Mouse (Mus musculus): ENCODE data around the gene Krt25. TPM values are rescaled to one million over a fixed set of nuclear protein-coding genes. Genes with fewer than 3 reads are reported as not detected.

Gene Krt25
- total RNA-seq (2023) = not detected

DNA sequence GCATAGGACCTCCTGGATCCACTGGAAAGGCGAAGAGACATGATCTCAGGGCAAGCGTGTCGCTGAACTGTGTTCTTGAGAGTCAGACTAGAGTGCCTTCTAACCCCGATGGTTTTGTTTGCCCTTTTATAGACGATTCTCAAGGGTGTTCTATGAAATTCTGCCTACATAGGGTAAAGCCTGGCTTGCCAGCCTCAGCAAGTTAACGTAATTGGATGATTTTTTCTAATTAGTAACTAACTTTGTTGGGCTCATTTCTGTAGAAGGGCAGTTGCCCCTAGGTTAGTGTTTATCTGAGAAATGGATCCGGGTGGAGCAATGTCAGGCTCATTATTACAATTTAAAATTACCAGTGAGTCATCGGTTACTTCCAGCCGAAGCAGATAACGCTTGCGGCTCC lies at the start of gene Krt25:
TSS of gene Krt25 (minus strand) at position 101 of the 400 bp plus-strand sequence.

DNA sequence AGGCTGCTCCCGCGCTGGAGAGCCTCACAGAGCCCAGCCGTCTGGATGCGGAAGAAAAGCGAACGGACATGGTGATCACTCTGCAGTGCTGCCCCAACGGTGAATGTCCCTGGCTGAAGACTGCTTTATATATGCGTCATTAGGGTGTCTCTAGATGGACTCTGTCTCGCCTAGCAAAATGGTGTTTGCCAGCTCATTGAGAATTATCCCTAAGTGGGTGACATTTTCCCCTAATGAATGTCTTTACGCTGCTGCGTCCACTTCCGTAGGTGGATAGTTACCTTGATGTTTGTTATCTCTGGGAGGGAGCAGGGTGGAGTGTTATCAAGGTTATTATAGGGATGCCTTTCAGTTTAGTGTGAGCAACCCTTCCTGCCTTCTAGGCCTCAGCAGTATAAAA lies 28.3 kb upstream of the Krt25 start, which contains the start of gene Krt27:
TSS of gene Krt27 (minus strand) at position 101 of the 400 bp plus-strand sequence.

DNA sequence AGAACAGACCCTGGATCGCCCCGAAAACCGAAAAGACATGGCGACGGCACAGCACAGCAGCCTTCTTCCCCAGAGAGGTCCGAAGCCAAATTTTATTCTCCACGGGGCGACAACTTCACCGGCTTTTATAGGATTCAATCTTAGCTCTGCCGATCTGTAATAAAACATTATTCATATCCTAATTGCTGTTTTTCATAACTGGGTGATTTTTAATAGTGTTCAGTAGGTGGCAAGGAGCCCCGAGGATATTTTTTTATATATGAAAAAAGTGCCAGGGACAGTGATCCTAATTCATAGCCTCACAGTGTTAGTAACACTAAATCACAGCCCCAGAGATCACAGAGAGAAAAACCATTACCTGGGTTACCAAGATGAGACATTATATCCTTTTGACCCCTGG lies 15.1 kb upstream of the Krt25 start, which contains the start of gene Krt26:
TSS of gene Krt26 (minus strand) at position 101 of the 400 bp plus-strand sequence.

DNA sequence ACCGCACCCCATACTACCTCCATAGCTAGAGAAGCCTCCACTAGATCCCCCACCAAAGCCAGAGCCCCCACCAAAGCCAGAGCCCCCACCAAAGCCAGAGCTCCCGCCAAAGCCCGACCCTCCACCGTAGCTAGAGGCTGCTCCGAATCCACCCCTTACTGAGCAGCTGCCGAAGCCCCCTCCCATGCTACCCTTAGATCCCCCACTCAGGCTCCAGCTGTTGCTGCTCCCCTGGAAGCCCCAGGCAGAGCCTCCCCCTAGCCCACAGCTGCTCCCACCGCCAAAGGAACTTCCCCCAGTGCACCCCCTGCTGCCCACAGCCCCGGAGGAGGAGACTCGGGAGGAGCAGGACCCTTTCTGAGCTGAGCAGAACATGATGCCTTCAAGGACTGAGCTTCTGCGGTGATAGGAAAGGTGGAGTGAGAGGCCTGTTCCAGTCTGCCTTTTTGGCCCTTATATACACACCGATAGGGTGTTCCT lies 37.9 kb downstream of the Krt25 start, which contains the start of gene Krt24:
TSS of gene Krt24 (minus strand) at position 430 of the 480 bp plus-strand sequence.

Other genes starting within 250 kb of the Krt25 start
- gene Tns4, start 233.6 kb downstream of the Krt25 start, total RNA-seq (2023) = not detected
- 100 to 1,000 TPM; 336 to 600 TPM for gene Ccr7, start 167.9 kb downstream of the Krt25 start, total RNA-seq (2023)
- gene Smarce1, start 91.9 kb downstream of the Krt25 start, total RNA-seq (2023) = 100 to 1,000 TPM; 161 to 173 TPM
- gene Krt222, start 78.9 kb downstream of the Krt25 start, total RNA-seq (2023) = 1 to 10 TPM; 1.8 to 2.0 TPM
- not detected for gene Krt24, start 37.7 kb downstream of the Krt25 start, total RNA-seq (2023)
- not detected for gene Krt26, start 15.0 kb upstream of the Krt25 start, total RNA-seq (2023)
- not detected for gene Krt27, start 28.2 kb upstream of the Krt25 start, total RNA-seq (2023)
- gene Krt28, start 52.0 kb upstream of the Krt25 start, total RNA-seq (2023) = not detected
- 1 to 10 TPM; 1.5 to 3.2 TPM for gene Krt10, start 66.4 kb upstream of the Krt25 start, total RNA-seq (2023)
- gene Krt12, start 99.3 kb upstream of the Krt25 start, total RNA-seq (2023) = not detected
- not detected for gene Krt20, start 115.2 kb upstream of the Krt25 start, total RNA-seq (2023)
- gene Krt23, start 170.2 kb upstream of the Krt25 start, total RNA-seq (2023) = not detected
- not detected for gene Krt39, start 198.4 kb upstream of the Krt25 start, total RNA-seq (2023)
- not detected for gene Krt40, start 220.2 kb upstream of the Krt25 start, total RNA-seq (2023)
- not detected for gene Krtap3-3, start 227.9 kb upstream of the Krt25 start, total RNA-seq (2023)
- gene Krtap3-2, start 233.9 kb upstream of the Krt25 start, total RNA-seq (2023) = not detected
- not detected for gene Gm11939, start 236.5 kb upstream of the Krt25 start, total RNA-seq (2023)
- not detected for gene Krtap3-1, start 243.7 kb upstream of the Krt25 start, total RNA-seq (2023)

Measured in B cell, adult 67 days (primary cell).